Mouse (Mus musculus) heart, postnatal 0 days (tissue): Measurements from ENCODE around the gene Syt3.

Experiments
- CTCF ChIP-seq: IDR thresholded peaks from 2 replicates; pipeline ENCODE4 v1.5.1; 2016; ENCODE audit warnings: antibody characterized with exemption, control low read depth, low read depth
- EP300 ChIP-seq: IDR thresholded peaks from 2 replicates; pipeline ENCODE4 v1.6.1; 2016; ENCODE audit warnings: antibody characterized with exemption, low read depth

DNA sequence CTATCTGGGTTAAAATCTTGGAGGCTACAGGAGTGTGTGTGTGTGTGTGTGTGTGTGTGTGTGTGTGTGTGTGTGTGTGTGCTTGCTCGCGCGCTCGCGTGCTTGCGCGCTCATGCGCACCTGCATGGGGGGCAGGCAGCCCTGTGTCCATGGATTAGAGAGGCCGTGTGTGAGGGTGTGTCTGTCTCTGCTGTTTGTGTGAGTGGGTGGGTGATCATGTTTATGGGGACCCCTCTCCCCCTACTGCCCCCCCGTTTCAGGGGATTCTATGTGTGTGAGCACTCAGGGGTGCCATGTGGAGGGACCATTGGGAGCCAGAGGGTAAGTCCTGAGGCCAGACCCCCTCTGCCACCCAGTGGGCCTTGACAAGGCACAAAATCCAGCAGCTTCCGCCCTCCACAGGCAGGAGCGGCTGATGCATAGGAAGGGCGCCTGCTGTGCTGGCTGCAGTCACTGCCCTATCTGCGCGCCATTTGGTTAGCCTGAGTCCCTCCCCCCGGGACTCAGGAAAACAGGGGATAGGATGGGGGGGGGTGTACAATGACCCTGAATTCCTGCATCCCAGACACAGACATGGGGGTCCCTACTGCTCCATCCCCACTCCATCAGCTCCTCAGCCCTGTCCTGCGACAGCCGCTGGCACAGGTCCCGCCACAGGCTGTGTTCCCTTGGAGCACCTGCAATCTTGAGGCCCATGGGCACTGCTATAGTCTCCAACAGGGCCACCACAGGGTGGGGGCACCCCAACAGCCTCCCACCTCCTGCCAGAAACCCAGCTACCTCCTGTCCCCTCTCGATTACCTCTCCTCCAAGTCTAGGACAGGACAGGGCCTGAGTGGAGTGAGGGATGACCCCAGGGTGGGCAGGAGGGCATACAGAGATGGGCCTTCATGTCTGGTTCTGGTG lies 59.6 kb downstream of the Syt3 start:
- TF ChIP-seq EP300, result no peak
- peak; percentile 32; the same call in 1 of the 2 replicates for TF ChIP-seq CTCF
